Mouse (Mus musculus): ENCODE measurements around the gene Tuba3b. TPM values are rescaled to one million over a fixed set of nuclear protein-coding genes. Genes with fewer than 3 reads are reported as not detected.

Gene Tuba3b
- polyA plus RNA-seq, 1 experiment = not detected

GRCm38 (mm10) chr6:145592531-145592998, 23.0 kb upstream of the Tuba3b start:
- H3K27me3 ChIP-seq (ENCODE audit: control insufficient read depth, insufficient read depth, low read length) = no peaks in the 10 kb centered on the region
- no peak overlapping the region for H3K27ac ChIP-seq (ENCODE audit: insufficient read depth, low read depth, low read length)
- TF ChIP-seq POLR2A (IDR thresholded peaks at IDR 0.05; ENCODE audit: low read depth, low read length) (no peak), CTCF (IDR thresholded peaks at IDR 0.05; ENCODE audit: extremely low read depth, insufficient read length, insufficient replicate concordance, low read depth, low read length) (no peak)
- no peak overlapping the region for H3K4me3 ChIP-seq (ENCODE audit: low read depth, low read length)
- WGBS = 66% methylated on average over 8 of the region's 8 CpGs
- no peaks in the 10 kb centered on the region for H3K36me3 ChIP-seq (ENCODE audit: control insufficient read depth, insufficient read depth, low read length)
- no peaks in the 10 kb centered on the region for H3K4me1 ChIP-seq (ENCODE audit: control insufficient read depth, insufficient read depth, insufficient read length, low read length)

DNA sequence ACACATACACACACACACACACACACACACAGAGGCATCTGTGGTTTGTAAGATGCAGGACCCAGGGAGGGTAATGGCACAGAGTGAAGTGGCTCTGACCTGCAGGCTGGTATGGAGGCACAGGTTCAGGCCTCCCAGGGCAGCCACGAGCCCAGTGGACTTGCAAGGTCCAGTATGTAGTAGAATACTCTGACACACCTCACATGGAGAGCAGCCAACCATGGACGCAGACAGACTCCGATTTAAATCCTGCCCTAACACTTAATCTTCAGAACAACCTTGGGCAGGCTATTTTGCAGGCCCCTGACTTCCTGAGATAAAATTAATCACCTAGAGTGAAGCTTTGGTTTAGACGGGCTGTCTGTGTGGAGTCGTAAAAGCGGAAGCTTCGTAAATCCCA, 21.6 kb upstream of the Tuba3b start:
- TF ChIP-seq POLR2A (IDR thresholded peaks at IDR 0.05; ENCODE audit: low read depth, low read length) = no peak
- no peak for TF ChIP-seq CTCF (IDR thresholded peaks at IDR 0.05; ENCODE audit: extremely low read depth, insufficient read length, insufficient replicate concordance, low read depth, low read length)
- Histone ChIP-seq H3K27ac (ENCODE audit: insufficient read depth, low read depth, low read length) (no peak overlapping the region), H3K36me3 (ENCODE audit: control insufficient read depth, insufficient read depth, low read length) (no peaks in the 10 kb centered on the region), H3K4me3 (ENCODE audit: low read depth, low read length) (no peak overlapping the region), H3K4me1 (ENCODE audit: control insufficient read depth, insufficient read depth, insufficient read length, low read length) (no peaks in the 10 kb centered on the region), H3K27me3 (ENCODE audit: control insufficient read depth, insufficient read depth, low read length) (no peaks in the 10 kb centered on the region)
- 56% methylated on average over 7 of the region's 7 CpGs for WGBS

DNA sequence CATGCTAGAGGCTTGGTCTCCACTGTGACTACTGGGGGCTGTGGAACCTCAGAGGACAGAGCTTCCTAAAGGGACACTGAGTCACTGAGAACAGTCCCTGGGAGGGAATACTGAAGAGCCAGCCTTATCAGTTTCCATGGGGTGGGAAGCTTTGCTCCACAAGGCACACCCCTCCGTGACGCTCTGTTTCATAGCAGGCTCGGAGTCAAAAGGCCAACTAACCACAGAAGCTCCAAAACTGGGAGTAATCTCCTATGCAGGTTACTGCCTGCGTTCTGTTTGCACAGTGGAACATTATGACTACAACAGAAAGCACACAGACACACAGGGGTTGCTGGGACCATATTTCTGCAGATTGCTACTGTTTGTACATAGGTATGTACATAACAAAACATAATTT, 19.7 kb upstream of the Tuba3b start:
- H3K27me3 ChIP-seq (ENCODE audit: control insufficient read depth, insufficient read depth, low read length) = no peaks in the 10 kb centered on the region
- H3K4me3 ChIP-seq (ENCODE audit: low read depth, low read length) = no peak overlapping the region
- WGBS = 30% methylated on average over 4 of the region's 4 CpGs

DNA sequence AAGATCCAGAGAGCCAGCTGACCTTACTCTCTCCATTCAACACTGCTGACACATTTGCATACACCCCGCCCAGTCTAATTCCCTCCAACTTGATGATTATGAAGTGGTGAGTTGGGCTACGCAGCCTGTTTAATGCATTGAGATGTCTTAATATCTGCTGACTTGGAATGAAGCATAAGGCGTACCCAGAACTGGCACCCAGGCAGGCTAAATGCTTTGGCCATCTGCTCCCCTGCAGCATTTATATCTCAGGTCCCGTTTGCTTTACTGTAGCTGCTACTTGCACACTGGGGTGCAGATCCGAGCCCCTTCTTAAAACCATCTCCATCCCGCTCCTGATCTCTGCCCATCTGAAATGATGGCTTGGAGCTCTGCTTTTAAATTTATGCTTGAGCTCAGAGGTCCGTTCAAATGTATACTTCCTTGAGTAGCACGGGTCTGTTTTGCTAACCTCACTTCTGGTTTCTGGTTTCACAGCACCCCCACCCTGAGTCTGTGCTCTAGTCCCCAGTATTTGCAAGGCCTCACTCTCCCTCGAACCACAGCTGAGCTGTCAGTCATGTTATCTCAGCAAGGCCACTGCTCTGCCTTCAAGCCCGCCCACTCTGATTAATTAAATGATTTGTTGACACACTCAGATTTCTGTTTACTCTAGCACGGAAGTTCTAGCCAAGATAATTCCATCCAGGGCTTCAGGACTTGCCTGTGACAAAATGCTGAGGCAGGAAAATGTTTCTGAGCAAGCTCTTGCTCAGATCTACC, 16.6 kb upstream of the Tuba3b start:
- H3K4me3 ChIP-seq (ENCODE audit: low read depth, low read length) = no peak overlapping the region
- H3K36me3 ChIP-seq (ENCODE audit: control insufficient read depth, insufficient read depth, low read length) = no peaks in the 10 kb centered on the region
- H3K27me3 ChIP-seq (ENCODE audit: control insufficient read depth, insufficient read depth, low read length) = no peaks in the 10 kb centered on the region
- H3K27ac ChIP-seq (ENCODE audit: insufficient read depth, low read depth, low read length) = no peak overlapping the region; the same call in 1 of the 2 replicates
- TF ChIP-seq POLR2A (IDR thresholded peaks at IDR 0.05; ENCODE audit: low read depth, low read length) (no peak), CTCF (IDR thresholded peaks at IDR 0.05; ENCODE audit: extremely low read depth, insufficient read length, insufficient replicate concordance, low read depth, low read length) (no peak)
- 38% methylated on average over 11 of the region's 11 CpGs for WGBS
- no peaks in the 10 kb centered on the region for H3K4me1 ChIP-seq (ENCODE audit: control insufficient read depth, insufficient read depth, insufficient read length, low read length)

More for the DNA sequence above, 19.7 kb upstream of the Tuba3b start:
- Histone ChIP-seq H3K4me1 (ENCODE audit: control insufficient read depth, insufficient read depth, insufficient read length, low read length) (no peaks in the 10 kb centered on the region), H3K36me3 (ENCODE audit: control insufficient read depth, insufficient read depth, low read length) (no peaks in the 10 kb centered on the region), H3K27ac (ENCODE audit: insufficient read depth, low read depth, low read length) (no peak overlapping the region)
- no peak for TF ChIP-seq POLR2A (IDR thresholded peaks at IDR 0.05; ENCODE audit: low read depth, low read length)
- no peak for TF ChIP-seq CTCF (IDR thresholded peaks at IDR 0.05; ENCODE audit: extremely low read depth, insufficient read length, insufficient replicate concordance, low read depth, low read length)

DNA sequence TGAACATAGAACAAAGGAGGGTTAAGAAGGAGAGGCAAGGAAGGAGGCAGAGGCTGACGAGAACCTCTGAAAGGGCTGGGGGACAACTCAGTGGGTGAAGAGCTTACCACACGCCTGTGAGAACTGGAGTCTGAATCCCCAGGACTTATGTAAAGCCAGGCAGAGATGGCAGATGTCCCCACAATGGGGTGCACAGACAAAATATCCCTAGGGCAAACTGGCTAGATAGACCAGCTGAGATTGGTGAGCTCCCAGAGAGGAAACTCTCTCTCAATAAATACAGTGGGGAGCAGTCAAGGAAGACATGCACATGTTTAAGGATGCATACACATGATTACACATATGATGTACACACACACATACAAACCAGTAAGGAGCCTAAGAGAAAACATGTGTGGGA, 11.4 kb upstream of the Tuba3b start:
- Histone ChIP-seq H3K27ac (ENCODE audit: insufficient read depth, low read depth, low read length) (no peak overlapping the region), H3K27me3 (ENCODE audit: control insufficient read depth, insufficient read depth, low read length) (no peaks in the 10 kb centered on the region), H3K4me3 (ENCODE audit: low read depth, low read length) (no peak overlapping the region), H3K4me1 (ENCODE audit: control insufficient read depth, insufficient read depth, insufficient read length, low read length) (no peaks in the 10 kb centered on the region), H3K36me3 (ENCODE audit: control insufficient read depth, insufficient read depth, low read length) (no peaks in the 10 kb centered on the region)
- whole genome bisulfite sequencing = 64% methylated on average over 2 of the region's 2 CpGs
- no peak for TF ChIP-seq CTCF (IDR thresholded peaks at IDR 0.05; ENCODE audit: extremely low read depth, insufficient read length, insufficient replicate concordance, low read depth, low read length)
- TF ChIP-seq POLR2A (IDR thresholded peaks at IDR 0.05; ENCODE audit: low read depth, low read length) = no peak

GRCm38 (mm10) chr6:145604648-145605047, 10.9 kb upstream of the Tuba3b start:
- no peaks in the 10 kb centered on the region for H3K36me3 ChIP-seq (ENCODE audit: control insufficient read depth, insufficient read depth, low read length)
- no peak overlapping the region for H3K27ac ChIP-seq (ENCODE audit: insufficient read depth, low read depth, low read length)
- H3K27me3 ChIP-seq (ENCODE audit: control insufficient read depth, insufficient read depth, low read length) = no peaks in the 10 kb centered on the region
- H3K4me3 ChIP-seq (ENCODE audit: low read depth, low read length) = no peak overlapping the region
- no peaks in the 10 kb centered on the region for H3K4me1 ChIP-seq (ENCODE audit: control insufficient read depth, insufficient read depth, insufficient read length, low read length)
- WGBS = 45% methylated on average over 4 of the region's 4 CpGs
- TF ChIP-seq POLR2A (IDR thresholded peaks at IDR 0.05; ENCODE audit: low read depth, low read length) (no peak), CTCF (IDR thresholded peaks at IDR 0.05; ENCODE audit: extremely low read depth, insufficient read length, insufficient replicate concordance, low read depth, low read length) (no peak)

- Histone ChIP-seq H3K4me1 (ENCODE audit: control insufficient read depth, insufficient read depth, insufficient read length, low read length) (no peaks in the 10 kb centered on the region), H3K27ac (ENCODE audit: insufficient read depth, low read depth, low read length) (no peak overlapping the region), H3K36me3 (ENCODE audit: control insufficient read depth, insufficient read depth, low read length) (no peaks in the 10 kb centered on the region), H3K4me3 (ENCODE audit: low read depth, low read length) (no peak overlapping the region), H3K27me3 (ENCODE audit: control insufficient read depth, insufficient read depth, low read length) (no peaks in the 10 kb centered on the region)
- no peak for TF ChIP-seq CTCF (IDR thresholded peaks at IDR 0.05; ENCODE audit: extremely low read depth, insufficient read length, insufficient replicate concordance, low read depth, low read length)
- 58% methylated on average over 3 of the region's 3 CpGs for WGBS
Measured at GRCm38 (mm10) chr6:145605203-145605602, 10.4 kb upstream of the Tuba3b start.

Data from small intestine, adult 2 months (tissue).